Mouse (Mus musculus) left cerebral cortex, postnatal 10 days (tissue): ENCODE results near the gene Ctsc. TPM values are rescaled to one million over a fixed set of nuclear protein-coding genes. Genes with fewer than 3 reads are reported as not detected.

Experiments
- total RNA-seq, 2 experiments: library from RNA; stranded (reverse); gene quantifications; 2 replicates each; pipeline ENCODE4 v1.2.3; 2021

Gene Ctsc
- total RNA-seq, 2 experiments from 2014 or later, result 8.5 to 12.5 TPM

Other genes with a start within 250 kb of the Ctsc start
- under 1 TPM; 0.34 to 0.83 TPM for gene Rab38, start 152.2 kb downstream of the Ctsc start, total RNA-seq